ENCODE assay signal across 9 mouse cellular contexts in genomic region chr9:58544879-58545324, GRCm38 (mm10). TPM values are rescaled to one million over a fixed set of nuclear protein-coding genes. Genes with fewer than 3 reads are reported as not detected.
DNase-seq lines count a peak whose midpoint lies in the region; ATAC-seq and TF ChIP-seq lines count a peak whose summit lies in the region.
"Had no signal": no experiment of that assay in that cellular context is flagged by ENCODE, and none has a peak within 500 bp of the region (broad histone marks: within the 10 kb centered on the region; RNA-seq: fewer than 3 reads in every experiment).

No protein-coding gene starts in this region.

- peak overlapping the region; percentile 65 for H3K4me3 ChIP-seq in gastrocnemius, adult 2 months
- H3K4me3 ChIP-seq in ES-Bruce4 (ENCODE audit: low read depth, low read length): peak overlapping the region; percentile 34; the same call in 1 of the 2 replicates
- no peak overlapping the region for H3K4me3 ChIP-seq in lung, postnatal 0 days (ENCODE audit: low read depth, low read length)
- H3K4me3 ChIP-seq: limb, embryonic 15.5 days had no signal

- H3K4me1 ChIP-seq in ES-Bruce4 (ENCODE audit: control insufficient read depth, insufficient read depth, low read length): peaks cover 11% of the 10 kb centered on the region
- peaks cover 3% of the 10 kb centered on the region; the same call in 1 of the 2 replicates for H3K4me1 ChIP-seq in lung, postnatal 0 days (ENCODE audit: insufficient read depth, low read depth, low read length)

- ATAC-seq in lung, postnatal 0 days: 0 out of 2 replicates have a peak, but pooled peaks have one; percentile 32

- H3K9ac ChIP-seq in ES-Bruce4 (ENCODE audit: low read depth, poor library complexity, severe bottlenecking): 0 out of 2 replicates have a peak overlapping the region, but pooled peaks have one; percentile 16
- H3K9ac ChIP-seq in lung, postnatal 0 days (replicated peaks; ENCODE audit: low read depth): no peak overlapping the region
- H3K9ac ChIP-seq: limb, embryonic 15.5 days had no signal

- peak overlapping the region; percentile 85 for H3K27ac ChIP-seq in gastrocnemius, adult 2 months
- H3K27ac ChIP-seq in ES-Bruce4 (ENCODE audit: insufficient read depth, low read length): no peak overlapping the region
- no peak overlapping the region for H3K27ac ChIP-seq in lung, postnatal 0 days (ENCODE audit: low read length)
- H3K27ac ChIP-seq: limb, embryonic 15.5 days had no signal

- no peak for DNase-seq in gastrocnemius, adult 2 months
- no peak for DNase-seq in gastrocnemius, postnatal 4 days (ENCODE audit: low spot score in 2 of 2)
- peak; percentile 50 to 70 for DNase-seq in frontal cortex, postnatal 36 days (ENCODE audit: low spot score in 2 of 2)
- DNase-seq in lung, postnatal 0 days (ENCODE audit: low spot score): peak; percentile 52
- no peak for DNase-seq in spleen, postnatal 4 days (ENCODE audit: low spot score in 2 of 2)
- no peak for DNase-seq in gastrocnemius, postnatal 10 days
- DNase-seq in gastrocnemius, postnatal 25 days: no peak

- no peak overlapping the region for H3K4me2 ChIP-seq in lung, postnatal 0 days (replicated peaks; ENCODE audit: low read depth, low read length)
- H3K4me2 ChIP-seq: limb, embryonic 15.5 days had no signal

- 58% methylated on average over 4 of the region's 4 CpGs for WGBS in lung, postnatal 0 days

- no peak for TF ChIP-seq POLR2A in ES-Bruce4 (IDR thresholded peaks at IDR 0.05; ENCODE audit: insufficient read depth, low read length)

- H3K36me3 ChIP-seq in ES-Bruce4 (ENCODE audit: control insufficient read depth, insufficient read depth, low read length, poor library complexity, severe bottlenecking): no peaks in the 10 kb centered on the region
- no peaks in the 10 kb centered on the region for H3K36me3 ChIP-seq in lung, postnatal 0 days (ENCODE audit: insufficient read depth, low read length)

- no peaks in the 10 kb centered on the region for H3K9me3 ChIP-seq in ES-Bruce4 (replicated peaks; ENCODE audit: control insufficient read depth, insufficient read depth, low read length, poor library complexity, severe bottlenecking)
- no peaks in the 10 kb centered on the region for H3K9me3 ChIP-seq in lung, postnatal 0 days (ENCODE audit: low read length)
- H3K9me3 ChIP-seq: limb, embryonic 15.5 days had no signal

- TF ChIP-seq EP300 in ES-Bruce4 (IDR thresholded peaks at IDR 0.05; ENCODE audit: insufficient read depth, low read depth, low read length): no peak
- no peak for TF ChIP-seq EP300 in lung, postnatal 0 days (IDR thresholded peaks at IDR 0.05)

- TF ChIP-seq CTCF in gastrocnemius, adult 2 months (IDR thresholded peaks at IDR 0.05): no peak
- TF ChIP-seq CTCF in ES-Bruce4 (IDR thresholded peaks at IDR 0.05; ENCODE audit: low read depth, low read length): no peak
- TF ChIP-seq CTCF in lung, postnatal 0 days (IDR thresholded peaks at IDR 0.05): no peak

- H3K27me3 ChIP-seq in ES-Bruce4 (ENCODE audit: control insufficient read depth, insufficient read depth, low read length, poor library complexity, severe bottlenecking): no peaks in the 10 kb centered on the region
- H3K27me3 ChIP-seq in lung, postnatal 0 days (replicated peaks; ENCODE audit: insufficient read depth, low read length): no peaks in the 10 kb centered on the region
- H3K27me3 ChIP-seq: limb, embryonic 15.5 days had no signal

- intact Hi-C loops in gastrocnemius, adult 2 months (cut with DNase I): loop anchor here (10.0 kb wide), 1 partner anchor 330 kb away; no protein-coding TSS in a partner anchor

RNA-seq across cellular contexts. Expression of gene Cd276, which starts 10.3 kb away (rescaled TPM):
- 10 to 100 TPM in 1 of 2 experiments, 1 to 10 TPM in 1; 9.2 to 10.2 TPM for total RNA-seq in gastrocnemius, adult 2 months (2021)
- total RNA-seq in gastrocnemius, postnatal 4 days (2021): 10 to 100 TPM; 37.8 to 40.3 TPM
- 51.1 and 56.9 TPM in 2 replicates for polyA plus RNA-seq in ES-Bruce4 (2011; ENCODE audit: insufficient read depth, insufficient read length, low read depth, missing spikeins)
- polyA plus RNA-seq in lung, postnatal 0 days (2015; fragmentation: Nextera tagmentation; extraction: Ambion mirVana): 9.9 and 10.7 TPM in 2 replicates
- 10 to 100 TPM; 23.7 to 33.1 TPM for total RNA-seq in gastrocnemius, postnatal 10 days (2021)
- total RNA-seq in gastrocnemius, postnatal 25 days (2021): 10 to 100 TPM; 10.1 TPM

RNA-seq across cellular contexts. Expression of gene Nptn, which starts 37.1 kb away (rescaled TPM):
- total RNA-seq in gastrocnemius, adult 2 months (2021): 100 to 1,000 TPM; 102 to 114 TPM
- 100 to 1,000 TPM; 103 to 128 TPM for total RNA-seq in gastrocnemius, postnatal 4 days (2021)
- 91.4 and 93.4 TPM in 2 replicates for polyA plus RNA-seq in ES-Bruce4 (2011; ENCODE audit: insufficient read depth, insufficient read length, low read depth, missing spikeins)
- polyA plus RNA-seq in lung, postnatal 0 days (2015; fragmentation: Nextera tagmentation; extraction: Ambion mirVana): 132 and 133 TPM in 2 replicates
- 100 to 1,000 TPM in 1 of 2 experiments, 10 to 100 TPM in 1; 99.7 to 109 TPM for total RNA-seq in gastrocnemius, postnatal 10 days (2021)
- 10 to 100 TPM; 92.9 to 99.0 TPM for total RNA-seq in gastrocnemius, postnatal 25 days (2021)

RNA-seq across cellular contexts. Expression of gene Insyn1, which starts 56.5 kb away (rescaled TPM):
- 10 to 100 TPM; 17.3 to 20.1 TPM for total RNA-seq in gastrocnemius, adult 2 months (2021)
- total RNA-seq in gastrocnemius, postnatal 4 days (2021): 10 to 100 TPM; 12.0 to 12.7 TPM
- polyA plus RNA-seq in ES-Bruce4 (2011; ENCODE audit: insufficient read depth, insufficient read length, low read depth, missing spikeins): 2.2 and 3.8 TPM in 2 replicates
- polyA plus RNA-seq in lung, postnatal 0 days (2015; fragmentation: Nextera tagmentation; extraction: Ambion mirVana): 1.0 and 1.2 TPM in 2 replicates
- total RNA-seq in gastrocnemius, postnatal 10 days (2021): 1 to 10 TPM; 7.9 to 9.9 TPM
- 10 to 100 TPM; 11.1 to 12.3 TPM for total RNA-seq in gastrocnemius, postnatal 25 days (2021)

Comparison
In these comparisons a context has a peak if more than half of its experiments do, and no peak if none do; other contexts are left out.
1. DNase-seq: peak in frontal cortex, postnatal 36 days (2 of 2) and lung, postnatal 0 days (single experiment); none in gastrocnemius, adult 2 months (single experiment), gastrocnemius, postnatal 4 days (0 of 2), spleen, postnatal 4 days (0 of 2), gastrocnemius, postnatal 10 days (single experiment) and gastrocnemius, postnatal 25 days (single experiment).